Mouse (Mus musculus): Measurements from ENCODE around the gene Ifngr1.
A peak's percentile ranks its signal among the peaks of the same experiment; 100 is the strongest.

Ifngr1 gene

DNA sequence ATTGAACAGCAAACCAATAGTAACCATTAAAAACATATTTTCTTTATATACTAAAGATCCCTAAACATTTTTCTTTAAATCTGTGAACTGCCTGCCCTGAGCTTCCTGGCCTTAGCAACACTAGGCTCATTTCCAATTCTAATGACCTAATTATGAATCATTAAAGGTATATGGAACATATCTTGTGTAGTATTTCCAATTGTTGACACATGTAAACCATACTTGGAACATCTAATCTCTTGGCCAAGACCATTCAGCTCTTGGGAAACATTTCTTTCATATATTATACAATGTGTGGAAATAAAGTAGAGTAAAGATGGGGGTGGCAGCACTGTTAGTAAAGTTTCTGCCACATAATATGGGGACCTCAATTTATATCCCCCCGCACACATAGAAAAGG is 47.9 kb downstream of the Ifngr1 start:
- DNase-seq (ENCODE audit: low spot score in 2 of 2): no peak

DNA sequence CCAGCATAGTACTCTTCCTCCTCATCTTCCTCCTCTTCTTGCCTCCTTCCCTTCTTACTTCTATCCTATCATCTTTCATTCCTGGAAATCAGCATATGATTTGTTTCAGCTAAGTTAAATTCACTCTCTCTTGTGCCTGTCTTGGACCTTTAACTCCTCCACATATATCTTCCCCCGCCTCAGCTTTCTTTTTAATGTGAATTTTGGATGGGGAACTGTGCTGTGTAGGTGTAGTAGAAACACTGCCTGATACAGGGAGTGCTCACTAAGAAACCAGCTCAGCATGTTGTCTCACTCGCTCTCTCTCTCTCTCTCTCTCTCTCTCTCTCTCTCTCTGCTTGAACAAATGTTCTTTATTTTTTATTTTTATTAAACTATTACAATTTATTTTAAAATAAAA is 53.4 kb downstream of the Ifngr1 start:
- no peak for DNase-seq (ENCODE audit: low spot score in 2 of 2)

DNA sequence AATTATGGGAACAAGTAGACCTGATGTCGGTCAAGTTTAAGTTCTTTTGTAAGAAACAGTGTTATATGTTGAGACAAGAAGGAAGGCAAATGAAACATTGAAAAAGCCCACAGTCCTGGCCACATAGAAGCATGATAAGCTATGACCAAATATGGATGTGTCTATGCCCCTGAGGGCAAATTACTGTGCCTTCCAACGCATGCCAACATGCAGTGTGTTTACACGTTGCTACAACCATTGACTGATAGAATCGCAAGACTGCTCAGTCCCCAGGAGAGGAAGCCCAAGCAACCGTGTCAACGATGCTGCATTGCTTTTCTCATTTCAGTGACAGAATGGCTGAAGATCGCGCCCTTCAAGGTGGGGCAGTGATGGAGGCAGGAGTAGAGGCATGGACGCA is 65.7 kb downstream of the Ifngr1 start:
- DNase-seq (ENCODE audit: low spot score in 2 of 2): peak; percentile 41 to 49
